Mouse (Mus musculus): ENCODE results near the gene Crk.
"Not testable (repeated sequence)": the region's sequence is repeated elsewhere in the genome, so short reads cannot be mapped to it uniquely, and the experiment has no call there.

Crk gene

DNA sequence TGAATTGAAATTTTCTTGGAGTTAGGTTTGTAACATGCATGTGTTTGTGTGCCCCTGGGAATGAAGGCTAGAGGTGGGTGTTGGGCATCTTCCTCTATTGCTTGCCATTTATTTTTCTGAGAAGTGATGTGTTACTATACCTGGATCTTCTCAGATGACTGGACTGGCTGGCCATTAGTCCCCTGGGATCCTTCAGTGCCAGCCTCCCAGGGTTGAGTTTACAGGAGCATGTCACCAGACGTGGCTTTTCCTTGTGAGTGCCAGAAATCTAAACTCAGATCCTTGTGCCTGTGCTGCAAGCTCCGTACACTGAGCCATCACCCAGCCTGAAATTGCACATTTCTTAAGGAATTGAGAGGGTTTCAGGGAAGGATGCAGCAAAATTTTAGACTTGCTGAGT lies 5.9 kb downstream of the Crk start:
- DNase-seq (ENCODE audit: low spot score): no peak

DNA sequence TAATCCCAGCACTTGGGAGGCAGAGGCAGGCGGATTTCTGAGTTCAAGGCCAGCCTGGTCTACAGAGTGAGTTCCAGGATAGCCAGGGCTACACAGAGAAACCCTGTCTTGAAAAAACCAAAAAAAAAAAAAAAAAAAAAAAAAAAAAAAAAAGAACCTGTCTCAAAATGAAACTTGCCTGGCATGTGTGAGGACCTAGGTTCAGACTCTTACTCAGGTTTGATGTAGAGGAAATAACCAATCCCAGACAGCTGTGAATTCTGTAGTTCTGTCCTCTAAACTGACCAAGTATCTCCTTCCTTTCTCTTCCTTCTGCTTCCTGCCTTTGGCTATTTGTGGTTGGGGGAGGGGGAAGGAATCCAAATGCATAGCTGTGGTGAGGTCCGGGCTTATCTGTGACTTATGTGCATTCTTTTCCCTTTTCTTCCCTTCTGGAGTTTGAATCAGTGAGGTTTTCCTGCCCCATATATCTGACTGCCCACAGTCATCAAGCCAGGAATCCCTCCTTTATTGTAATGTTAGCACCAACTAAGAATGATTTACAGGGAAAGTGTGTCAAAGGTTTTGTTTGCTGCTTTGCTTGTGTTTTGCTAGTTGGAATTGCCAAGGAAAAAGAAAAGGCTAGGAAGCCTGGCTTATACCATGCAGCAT lies 8.4 kb downstream of the Crk start:
- DNase-seq (ENCODE audit: low spot score): no peak

DNA sequence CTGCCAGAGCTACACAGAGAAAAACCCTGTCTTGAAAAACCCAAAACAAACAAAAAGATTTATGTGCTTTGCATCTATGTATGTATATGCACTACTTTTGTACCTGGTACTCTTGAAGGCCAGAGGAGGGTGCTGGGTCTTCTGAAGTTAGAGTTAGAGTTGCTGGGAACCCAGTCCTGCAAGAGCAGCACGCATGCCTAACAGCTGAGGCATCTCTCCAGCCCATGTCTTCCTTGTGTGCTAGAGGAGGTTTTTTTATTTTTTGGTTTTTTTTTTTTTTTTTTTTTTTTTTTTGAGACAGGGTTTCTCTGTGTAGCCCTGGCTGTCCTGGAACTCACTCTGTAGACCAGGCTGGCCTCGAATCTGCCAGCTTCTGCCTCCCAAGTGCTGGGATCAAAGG lies 9.1 kb downstream of the Crk start:
- no peak for DNase-seq (ENCODE audit: low spot score)

DNA sequence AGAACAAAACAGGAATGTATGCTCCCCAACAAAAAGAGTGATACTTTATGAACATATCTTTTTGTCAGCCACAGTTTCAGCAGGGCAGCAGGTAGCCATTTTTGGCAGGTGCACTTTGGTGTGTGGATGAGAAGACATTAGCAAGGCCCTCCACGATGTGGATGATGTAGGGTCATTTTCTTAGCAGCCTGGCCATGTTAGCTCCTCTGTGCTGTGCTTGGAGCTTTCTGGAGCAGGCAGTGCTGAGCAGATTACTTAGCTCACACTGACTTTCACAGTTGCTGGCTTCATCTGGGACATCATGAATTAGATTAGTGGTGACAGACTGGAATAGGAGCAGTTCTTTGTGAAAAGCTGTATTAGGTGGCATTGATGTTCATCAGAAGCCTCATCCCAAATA lies 10.9 kb downstream of the Crk start:
- no peak for DNase-seq (ENCODE audit: low spot score)

DNA sequence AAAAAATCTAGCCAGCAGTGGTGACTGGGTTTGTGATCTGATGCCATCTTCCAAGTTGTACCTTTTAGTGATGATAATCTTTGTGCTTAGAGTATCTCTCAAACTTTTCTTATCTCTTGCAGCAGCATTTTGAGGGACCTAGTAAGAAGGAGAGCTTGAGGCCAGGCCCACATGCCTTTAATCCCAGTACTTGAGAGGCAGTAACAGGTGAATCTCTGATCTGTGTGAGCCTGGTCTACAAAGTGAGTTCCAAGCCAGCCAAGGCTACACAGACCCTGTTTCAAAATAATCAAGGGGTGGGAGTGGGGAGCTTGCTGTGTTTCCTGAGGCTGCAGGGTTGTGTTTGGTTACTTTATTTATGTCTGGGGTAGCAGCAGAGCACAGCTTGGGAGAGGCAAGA lies 12.0 kb downstream of the Crk start:
- no peak for DNase-seq (ENCODE audit: low spot score)

DNA sequence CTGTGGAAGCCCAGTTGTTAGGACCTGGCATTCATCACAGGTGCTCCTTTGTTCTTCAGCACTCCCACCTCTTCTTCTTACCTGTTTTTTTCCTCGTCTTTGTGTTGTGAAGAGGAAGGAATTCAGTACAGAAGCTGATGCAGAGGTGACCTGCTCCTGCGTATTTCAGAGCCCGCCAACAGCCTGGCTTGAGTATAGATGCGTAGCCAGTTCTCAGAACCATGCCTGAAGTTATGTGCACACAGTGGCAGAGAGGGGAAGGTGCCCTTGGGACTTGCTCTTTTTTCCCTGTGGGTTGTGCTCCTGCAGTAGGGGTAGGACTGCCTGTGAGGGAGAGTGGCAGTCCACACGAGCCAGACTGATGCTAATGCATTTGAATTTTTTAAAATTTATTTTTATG lies 14.5 kb downstream of the Crk start:
- no peak for DNase-seq (ENCODE audit: low spot score)

DNA sequence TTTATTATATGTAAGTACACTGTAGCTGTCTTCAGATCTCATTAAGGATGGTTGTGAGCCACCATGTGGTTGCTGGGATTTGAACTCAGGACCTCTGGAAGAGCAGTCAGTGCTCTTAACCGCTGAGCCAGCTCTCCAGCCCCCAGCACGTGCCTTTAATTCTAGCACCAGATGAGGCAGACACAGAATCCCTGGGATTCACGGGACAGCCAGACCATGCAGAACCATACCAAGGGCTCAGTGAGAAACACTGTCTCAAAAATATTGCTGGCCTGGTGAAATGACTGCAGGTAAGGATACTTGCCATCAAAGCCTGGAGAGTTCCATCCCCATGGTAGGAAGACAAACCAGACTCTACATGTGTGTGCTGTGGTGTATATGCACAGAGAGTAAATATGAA lies 18.4 kb downstream of the Crk start:
- DNase-seq (ENCODE audit: low spot score): not testable (repeated sequence)

DNA sequence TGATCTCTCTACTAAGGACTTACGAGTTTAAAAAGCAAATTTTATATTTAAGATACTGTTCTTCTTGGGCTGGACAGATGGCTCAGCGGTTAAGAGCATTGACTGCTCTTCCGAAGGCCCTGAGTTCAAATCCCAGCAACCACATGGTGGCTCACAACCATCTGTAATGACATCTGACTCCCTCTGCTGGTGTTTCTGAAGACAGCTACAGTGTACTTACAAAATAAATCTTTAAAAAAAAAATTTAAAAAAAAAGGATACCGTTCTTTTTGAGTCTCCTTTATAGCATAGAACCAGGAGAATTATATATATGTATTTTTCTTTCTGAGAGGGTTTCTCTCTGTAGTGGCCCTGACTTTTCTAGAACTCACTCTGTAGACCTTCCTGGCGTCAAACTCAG lies 21.5 kb downstream of the Crk start:
- DNase-seq (ENCODE audit: low spot score): no peak

DNA sequence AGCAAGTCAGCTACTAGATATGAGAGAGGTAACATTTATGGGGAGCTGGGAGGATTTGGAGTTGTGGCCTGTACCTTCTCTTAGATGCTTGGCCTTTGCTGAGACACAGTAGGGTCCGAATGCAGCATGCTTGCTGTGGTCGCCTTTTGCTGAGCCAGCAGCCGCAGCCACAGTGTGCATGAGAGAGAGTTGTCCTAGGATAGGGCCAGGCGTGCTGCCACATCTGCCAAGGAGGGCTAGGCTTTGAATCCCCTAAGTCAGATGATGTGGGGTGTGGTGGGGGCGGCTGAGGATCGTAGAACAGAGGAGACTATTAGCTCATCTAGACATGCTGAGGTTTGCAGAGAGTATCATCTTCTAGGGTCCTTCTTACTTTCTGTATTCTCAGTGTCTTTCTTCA lies 23.7 kb downstream of the Crk start:
- no peak for DNase-seq (ENCODE audit: low spot score)

DNA sequence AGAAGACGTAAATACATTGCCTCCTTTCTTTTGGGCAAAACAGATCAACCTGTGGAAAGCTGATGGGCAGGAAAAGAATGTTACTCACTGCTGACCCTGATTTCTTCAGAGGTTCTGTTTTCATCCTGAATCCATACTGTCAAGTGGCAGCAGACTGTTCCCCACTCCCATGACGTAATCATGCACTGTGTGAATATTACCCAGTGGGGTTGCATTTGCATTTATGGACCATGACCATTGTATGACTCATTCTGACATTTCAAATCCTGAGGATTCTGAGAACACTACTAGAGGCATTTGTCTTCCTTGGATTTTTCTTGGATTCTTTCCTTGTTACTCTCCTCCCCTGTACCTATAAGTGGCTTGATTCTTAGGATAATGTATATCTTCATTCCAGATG lies 24.7 kb downstream of the Crk start:
- no peak for DNase-seq (ENCODE audit: low spot score)

DNA sequence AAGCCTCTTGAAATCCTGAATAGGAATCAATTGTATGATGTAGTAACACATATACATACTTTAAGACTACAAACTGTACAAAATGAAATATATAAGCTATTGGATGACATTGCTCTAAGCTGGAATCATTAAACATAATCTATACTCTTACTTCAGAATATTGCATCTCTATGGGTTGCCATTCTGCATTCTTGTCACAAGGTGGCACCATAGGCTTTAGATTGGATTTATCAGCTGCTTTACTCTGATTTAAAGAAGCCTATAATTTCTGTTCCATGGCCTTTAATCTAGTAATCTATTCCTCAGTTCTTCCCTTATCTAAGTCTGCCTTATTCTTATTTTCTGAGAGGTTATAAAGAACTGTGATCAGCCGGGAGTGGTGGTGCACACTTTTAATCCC lies 34.9 kb downstream of the Crk start:
- no peak for DNase-seq (ENCODE audit: low spot score)

DNA sequence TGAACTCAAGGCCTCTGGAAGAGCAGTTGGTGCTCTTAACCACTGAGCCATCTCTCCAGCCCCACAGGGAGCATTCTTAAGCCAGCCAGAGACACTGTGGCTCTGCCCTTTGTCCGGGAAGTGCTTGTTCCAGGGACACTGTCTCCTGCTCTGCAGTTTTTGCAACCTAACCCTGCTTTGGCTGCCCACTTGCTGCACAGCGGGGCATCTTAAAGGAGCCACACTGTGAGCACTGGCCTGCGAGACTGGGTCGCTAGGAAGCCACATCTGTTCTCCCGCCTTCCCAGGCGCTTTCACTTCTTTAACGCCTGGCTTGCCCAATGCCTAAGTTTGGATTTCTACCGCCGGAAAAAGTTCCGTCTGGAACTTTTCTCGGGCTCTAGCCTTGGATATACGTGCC lies 36.5 kb downstream of the Crk start:
- DNase-seq (ENCODE audit: low spot score): no peak

DNA sequence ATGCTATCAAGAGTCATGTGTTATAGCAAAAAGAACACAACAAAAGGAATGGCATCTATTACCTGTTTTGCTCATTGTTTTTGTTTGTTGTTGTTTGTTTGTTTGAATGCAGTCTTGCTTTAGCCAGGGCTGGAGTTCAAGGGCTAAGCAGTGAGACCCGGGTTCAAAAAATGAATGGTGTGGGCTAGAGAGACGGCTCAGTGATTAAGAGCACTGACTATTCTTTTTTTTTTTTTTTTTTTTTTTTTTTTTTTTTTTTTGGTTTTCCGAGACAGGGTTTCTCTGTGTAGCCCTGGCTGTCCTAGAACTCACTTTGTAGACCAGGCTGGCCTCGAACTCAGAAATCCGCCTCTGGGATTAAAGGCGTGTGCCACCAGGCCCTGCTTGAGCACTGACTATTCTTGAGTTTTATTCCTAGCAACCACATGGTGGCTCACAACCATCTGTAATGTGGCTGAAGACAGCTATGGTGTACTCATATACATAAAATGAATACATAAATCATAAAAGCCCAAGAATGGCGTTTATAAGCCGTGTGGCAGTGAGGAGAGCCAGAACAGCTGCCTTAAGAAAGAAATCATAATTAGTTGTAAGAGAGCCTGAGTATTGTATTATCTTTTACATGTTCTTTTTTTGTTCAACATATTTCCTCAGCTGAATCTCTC lies 37.7 kb downstream of the Crk start:
- no peak for DNase-seq (ENCODE audit: low spot score)

DNA sequence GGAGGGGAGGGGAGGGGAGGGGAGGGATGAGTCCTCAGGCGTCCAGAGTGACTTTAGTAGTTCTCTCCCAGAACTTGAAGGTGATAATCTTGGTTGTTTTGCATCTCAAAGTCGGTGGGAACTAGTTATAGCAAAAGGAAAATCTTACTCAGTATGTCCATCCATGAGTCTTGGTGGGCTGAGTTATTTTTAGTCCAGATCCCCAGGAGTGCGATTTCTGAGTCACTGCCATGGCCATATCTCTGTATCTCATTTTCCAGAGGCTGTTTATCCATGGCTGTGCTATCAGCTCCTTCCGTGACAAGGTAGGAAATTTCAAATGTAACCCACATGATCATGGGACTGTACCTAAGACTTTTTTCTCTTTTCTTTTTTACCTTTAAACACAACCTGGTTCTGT lies 43.3 kb downstream of the Crk start:
- no peak for DNase-seq (ENCODE audit: low spot score)

DNA sequence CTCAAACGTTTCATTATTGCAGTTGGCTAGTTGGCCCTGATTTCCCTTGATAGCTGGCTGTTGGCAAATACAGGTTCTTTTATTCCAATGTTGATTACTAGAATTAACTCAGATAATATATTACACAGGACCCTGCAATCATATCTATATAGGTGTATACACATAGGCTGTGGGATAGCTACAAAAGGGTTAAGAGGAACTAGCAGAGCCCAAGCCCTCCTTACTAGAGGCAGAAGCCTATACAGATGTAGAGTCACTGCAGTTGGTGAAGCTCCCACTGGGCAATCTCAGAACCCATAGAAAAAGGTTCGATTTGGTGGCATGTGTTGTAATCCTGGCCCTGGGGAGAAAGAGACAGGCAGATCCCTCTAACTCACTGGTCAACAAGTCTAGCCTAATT lies 48.1 kb downstream of the Crk start:
- no peak for DNase-seq (ENCODE audit: low spot score)

DNA sequence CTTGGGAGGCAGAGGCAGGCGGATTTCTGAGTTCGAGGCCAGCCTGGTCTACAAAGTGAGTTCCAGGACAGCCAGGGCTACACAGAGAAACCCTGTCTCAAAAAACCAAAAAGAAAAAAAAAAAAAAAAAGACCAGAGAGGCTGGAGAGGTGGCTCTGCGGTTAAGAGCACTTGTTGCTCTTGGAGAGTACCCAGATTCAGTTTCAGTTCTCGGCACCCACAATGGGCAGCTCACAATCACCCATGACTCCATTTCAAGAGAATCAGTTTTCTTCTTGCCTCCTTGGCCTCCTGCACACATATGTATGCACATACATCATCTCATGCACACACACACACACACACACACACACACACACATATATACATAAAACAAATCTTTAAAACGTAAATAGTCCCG lies 48.6 kb downstream of the Crk start:
- not testable (repeated sequence) for DNase-seq (ENCODE audit: low spot score)

DNA sequence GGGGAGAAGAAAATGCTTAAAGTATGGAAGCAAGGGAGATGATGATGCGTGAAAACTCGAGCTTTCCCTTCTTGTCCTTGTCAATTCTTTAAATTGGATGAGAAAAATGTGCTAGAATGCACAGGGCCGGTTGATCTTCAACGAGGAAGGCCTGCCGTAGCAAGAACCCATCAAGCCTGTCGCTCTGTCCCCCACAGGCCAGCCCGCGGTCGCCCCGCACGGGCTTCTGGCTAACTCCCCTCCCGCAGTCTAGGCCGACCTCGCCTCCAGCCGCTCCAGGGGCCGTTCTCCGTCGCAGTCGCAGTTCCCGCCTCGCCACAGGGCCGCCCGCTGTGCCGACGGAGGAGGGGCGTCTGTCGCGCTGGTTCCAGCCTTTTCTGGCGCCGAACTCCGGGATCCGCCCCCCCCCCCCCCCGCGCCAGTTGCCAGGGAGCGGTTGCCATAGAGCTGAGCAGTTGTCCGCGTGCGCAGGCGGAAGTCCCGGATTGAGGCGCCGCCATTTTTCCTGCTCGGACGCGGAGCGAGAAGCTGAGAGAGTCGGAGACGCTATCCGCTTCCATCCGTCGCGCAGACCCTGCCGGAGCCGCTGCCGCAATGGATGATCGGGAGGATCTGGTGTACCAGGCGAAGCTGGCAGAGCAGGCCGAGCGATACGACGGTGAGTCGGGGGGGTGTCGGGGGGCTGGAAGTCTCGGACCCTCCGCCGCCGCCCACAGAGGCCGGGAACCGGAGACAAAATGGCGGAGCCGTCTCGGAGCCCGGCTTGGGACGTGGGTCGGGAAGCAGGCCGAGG lies 53.6 kb downstream of the Crk start, which contains the start of gene Ywhae:
Gene Ywhae (plus strand): TSS at position 436 of the 793 bp plus-strand sequence.
- peak; percentile 87 for DNase-seq (ENCODE audit: low spot score)

DNA sequence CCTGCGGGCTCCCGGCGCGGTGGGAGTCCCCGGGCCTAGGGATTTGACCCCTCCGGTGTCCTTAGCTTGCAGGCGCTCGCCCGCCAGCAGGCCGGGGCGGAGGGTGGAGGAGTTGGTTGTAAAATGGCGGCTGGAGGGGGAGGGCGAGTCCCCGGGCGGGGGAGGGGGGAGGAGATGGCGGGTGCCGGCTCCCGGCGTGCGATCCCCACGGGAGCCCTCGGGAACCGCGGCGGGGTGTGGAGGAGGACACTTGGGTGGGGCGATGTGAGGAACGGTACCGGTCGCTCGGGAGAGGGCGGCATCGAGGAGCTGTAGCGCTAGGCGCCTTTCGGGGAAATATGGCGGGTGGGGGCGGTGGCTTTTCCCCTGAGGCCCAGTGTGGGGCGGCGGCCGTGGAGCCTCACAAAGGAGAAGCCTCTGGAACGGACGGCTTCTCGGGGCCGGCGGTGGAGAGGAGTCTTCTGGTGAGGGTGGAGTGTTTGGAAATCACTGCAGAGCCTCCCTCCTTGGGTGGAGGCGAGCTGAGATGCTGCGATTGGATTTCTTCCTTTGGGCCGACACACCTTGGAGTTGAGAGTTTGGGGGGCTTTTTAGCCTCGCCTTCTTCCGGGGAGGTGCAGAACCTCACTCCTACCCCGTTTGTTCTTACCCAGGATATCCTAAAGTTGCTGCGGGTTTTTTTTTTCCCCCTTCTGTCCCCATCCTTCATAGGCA lies 54.3 kb downstream of the Crk start:
- no peak for DNase-seq (ENCODE audit: low spot score)

DNA sequence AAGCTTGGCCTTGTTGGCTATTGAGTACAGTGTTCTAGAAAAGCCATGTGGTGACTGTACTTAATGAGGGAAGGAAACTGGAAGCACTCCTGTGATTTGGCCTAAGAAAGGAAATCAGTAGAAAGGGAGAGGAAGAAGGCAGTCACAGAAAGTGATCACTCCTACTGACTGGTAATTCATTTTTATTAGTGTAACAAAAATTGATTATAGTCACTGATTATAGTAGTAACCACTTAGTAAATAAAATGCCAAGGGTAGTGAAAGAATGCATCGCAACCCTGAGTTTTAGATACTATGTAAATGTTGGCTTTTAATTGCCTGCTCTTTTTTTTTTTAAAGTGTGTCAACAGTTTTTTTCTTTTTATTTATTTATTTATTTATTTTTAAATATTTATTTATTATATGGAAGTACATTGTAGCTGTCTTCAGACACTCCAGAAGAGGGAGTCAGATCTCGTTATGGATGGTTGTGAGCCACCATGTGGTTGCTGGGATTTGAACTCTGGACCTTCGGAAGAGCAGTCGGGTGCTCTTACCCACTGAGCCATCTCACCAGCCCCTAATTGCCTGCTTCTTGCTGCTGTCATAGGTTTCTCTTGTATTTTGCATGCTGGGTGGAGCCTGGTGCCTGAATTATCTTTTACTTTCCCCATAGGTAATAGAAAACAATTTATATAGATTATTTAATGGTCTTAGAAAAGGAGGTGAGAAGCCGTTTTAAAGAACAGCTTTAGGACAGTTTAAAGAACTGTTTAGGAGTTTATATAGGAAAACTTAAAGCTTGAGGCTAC lies 56.6 kb downstream of the Crk start:
- DNase-seq (ENCODE audit: low spot score): no peak

DNA sequence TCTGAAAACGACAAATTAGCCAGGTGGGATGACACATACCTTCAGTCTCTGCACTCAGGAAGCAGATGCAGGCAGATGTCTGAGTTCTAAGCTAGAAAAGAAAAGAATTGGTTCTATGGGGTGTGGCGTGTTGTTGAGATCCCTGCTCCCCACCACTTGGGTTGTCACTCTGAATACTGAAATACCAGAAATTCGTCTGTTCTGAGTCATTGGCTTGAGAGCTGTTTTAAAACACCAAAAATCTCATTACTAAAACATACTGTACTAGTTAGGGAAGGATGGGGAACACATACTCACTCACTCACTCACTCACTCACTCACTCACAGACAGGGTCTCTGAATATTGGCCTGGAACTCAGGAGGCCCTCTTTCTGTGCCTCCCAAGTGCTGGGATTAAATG lies 57.9 kb downstream of the Crk start:
- DNase-seq (ENCODE audit: low spot score): no peak

DNA sequence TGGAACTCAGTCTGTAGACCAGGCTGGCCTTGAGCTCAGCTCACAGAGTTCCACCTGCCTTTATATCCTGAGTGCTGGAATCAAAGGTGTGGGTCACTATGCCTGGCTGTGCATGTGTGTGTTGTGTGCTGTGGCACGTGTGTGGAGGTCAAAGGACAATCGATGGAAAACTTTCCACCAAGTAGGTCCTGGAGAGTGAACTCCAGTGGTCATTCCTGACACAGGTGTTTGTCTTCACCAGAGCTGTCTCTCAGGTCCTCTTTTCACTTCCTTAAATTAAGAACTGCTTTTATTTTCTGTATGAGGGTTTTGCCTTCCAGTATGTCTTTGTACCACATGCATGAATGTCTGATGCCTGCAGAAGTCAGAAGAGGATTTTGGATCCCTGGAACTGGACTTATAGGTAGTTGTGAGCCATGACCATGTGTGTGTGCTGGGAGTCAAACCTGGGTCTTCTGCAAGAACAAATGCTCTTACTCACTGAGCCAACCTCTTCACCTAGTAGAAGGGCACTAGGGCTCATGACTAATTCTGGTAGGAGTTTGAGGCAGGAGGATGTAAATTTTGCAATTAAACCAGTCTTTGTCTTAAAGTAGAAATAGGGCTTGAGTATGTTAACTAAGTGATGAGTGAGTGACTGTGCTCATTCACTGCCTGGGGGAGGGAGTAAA lies 58.9 kb downstream of the Crk start:
- no peak for DNase-seq (ENCODE audit: low spot score)

Data from ovary, adult 18-20 months (tissue).